Mouse (Mus musculus): ENCODE data around the gene Glrx5.

Glrx5 gene

GRCm38 (mm10) chr12:105003715-105004114 is 28.8 kb upstream of the Glrx5 start:
- DNase-seq (ENCODE audit: low read depth, low spot score): no peak

- no peak for DNase-seq (ENCODE audit: low read depth, low spot score)
These were observed 27.4 kb upstream of the Glrx5 start for GRCm38 (mm10) chr12:105004956-105005714.

GRCm38 (mm10) chr12:105005715-105005972 is 26.8 kb upstream of the Glrx5 start:
- DNase-seq (ENCODE audit: low read depth, low spot score): no peak

- DNase-seq (ENCODE audit: low read depth, low spot score): no peak
These were observed 24.3 kb upstream of the Glrx5 start for GRCm38 (mm10) chr12:105008150-105008549.

GRCm38 (mm10) chr12:105008752-105009178 is 23.7 kb upstream of the Glrx5 start:
- peak; percentile 72 for DNase-seq (ENCODE audit: low read depth, low spot score)

GRCm38 (mm10) chr12:105009370-105010212 is 22.9 kb upstream of the Glrx5 start, which contains the start of gene Syne3:
Gene Syne3, minus strand, starts transcription at chr12:105009809.
- DNase-seq (ENCODE audit: low read depth, low spot score): peak; percentile 66

GRCm38 (mm10) chr12:105010213-105010790 is 22.2 kb upstream of the Glrx5 start:
- peak; percentile 84 for DNase-seq (ENCODE audit: low read depth, low spot score)

GRCm38 (mm10) chr12:105011589-105011988 is 20.9 kb upstream of the Glrx5 start:
- no peak for DNase-seq (ENCODE audit: low read depth, low spot score)

- DNase-seq (ENCODE audit: low read depth, low spot score): no peak
These were observed 20.2 kb upstream of the Glrx5 start for GRCm38 (mm10) chr12:105012314-105012713.

- no peak for DNase-seq (ENCODE audit: low read depth, low spot score)
These were observed 19.4 kb upstream of the Glrx5 start for GRCm38 (mm10) chr12:105013065-105013464.

- no peak for DNase-seq (ENCODE audit: low read depth, low spot score)
These were observed 16.3 kb upstream of the Glrx5 start for GRCm38 (mm10) chr12:105016199-105016598.

- DNase-seq (ENCODE audit: low read depth, low spot score): no peak
These were observed 15.8 kb upstream of the Glrx5 start for GRCm38 (mm10) chr12:105016639-105017038.

- peak; percentile 76 for DNase-seq (ENCODE audit: low read depth, low spot score)
These were observed 12.9 kb upstream of the Glrx5 start for GRCm38 (mm10) chr12:105019359-105020219.

GRCm38 (mm10) chr12:105021441-105022069 is 10.9 kb upstream of the Glrx5 start:
- no peak for DNase-seq (ENCODE audit: low read depth, low spot score)

GRCm38 (mm10) chr12:105022141-105022540 is 10.3 kb upstream of the Glrx5 start:
- peak; percentile 88 for DNase-seq (ENCODE audit: low read depth, low spot score)

GRCm38 (mm10) chr12:105022776-105023175 is 9.7 kb upstream of the Glrx5 start:
- no peak for DNase-seq (ENCODE audit: low read depth, low spot score)

GRCm38 (mm10) chr12:105025271-105025946 is 7.1 kb upstream of the Glrx5 start:
- peak; percentile 86 for DNase-seq (ENCODE audit: low read depth, low spot score)

- DNase-seq (ENCODE audit: low read depth, low spot score): no peak
These were observed 6.4 kb upstream of the Glrx5 start for GRCm38 (mm10) chr12:105025947-105026586.

GRCm38 (mm10) chr12:105027323-105027991 is 5.0 kb upstream of the Glrx5 start:
- peak; percentile 95 for DNase-seq (ENCODE audit: low read depth, low spot score)

All from ZHBTc4 (cell line).